Mouse (Mus musculus) spleen, adult 2 months (tissue): Measurements from ENCODE around the gene Gadd45a. TPM values are rescaled to one million over a fixed set of nuclear protein-coding genes. Genes with fewer than 3 reads are reported as not detected.
"Not testable (repeated sequence)": the region's sequence is repeated elsewhere in the genome, so short reads cannot be mapped to it uniquely, and the experiment has no call there.

Experiments
- DNase-seq, 2 experiments: peaks; one replicate each; pipeline versions ENCODE4 v3.0.0 to v3.0.0-alpha.2; 2012 to 2021; ENCODE audit warnings: low spot score in 2 of 2, low read depth in 1 of 2
- H3K27ac ChIP-seq: fragments of 200-500 bp; 2 replicates; pipeline ENCODE4 v1.5.1; 2012; ENCODE audit warnings: low read length, inconsistent platforms; ENCODE audit not compliant: insufficient read depth
- H3K27me3 ChIP-seq: fragments of 200-500 bp; 2 replicates; pipeline ENCODE4 v1.6.1; 2012; ENCODE audit warnings: mild to moderate bottlenecking, moderate library complexity, low read length, inconsistent platforms; ENCODE audit not compliant: control insufficient read depth, insufficient read depth
- H3K36me3 ChIP-seq: fragments of 200-500 bp; 2 replicates; pipeline ENCODE4 v1.6.1; 2012; ENCODE audit warnings: mild to moderate bottlenecking, low read length, inconsistent platforms; ENCODE audit not compliant: control insufficient read depth, insufficient read depth
- H3K4me1 ChIP-seq: fragments of 200-500 bp; 2 replicates; pipeline ENCODE4 v1.6.1; 2011; ENCODE audit warnings: inconsistent platforms; ENCODE audit not compliant: control insufficient read depth, insufficient read depth, insufficient read length
- H3K4me3 ChIP-seq: fragments of 200-500 bp; 2 replicates; pipeline ENCODE4 v1.5.1; 2011; ENCODE audit warnings: mild to moderate bottlenecking, inconsistent platforms; ENCODE audit not compliant: insufficient read depth, insufficient read length; ENCODE audit errors: extremely low read depth
- CTCF ChIP-seq: fragments of 200-500 bp; IDR thresholded peaks from 2 replicates; pipeline ENCODE4 v1.5.1; 2011; ENCODE audit warnings: mild to moderate bottlenecking, inconsistent platforms; ENCODE audit not compliant: insufficient read depth, insufficient read length, insufficient replicate concordance; ENCODE audit errors: extremely low read depth
- POLR2A ChIP-seq: fragments of 200-500 bp; IDR thresholded peaks from 2 replicates; pipeline ENCODE4 v1.6.1; 2011; ENCODE audit warnings: low read depth, low read length, inconsistent platforms
- WGBS: fragments of 180-500 bp; shearing (Covaris S2); methylation state at CpG from one replicate; pipeline ENCODE4 v1.1.7; 2018; 5-methylcytosine and 5-hydroxymethylcytosine counted together
- polyA plus RNA-seq: library from polyadenylated mRNA; depleted of rRNA; stranded (reverse); fragments of >200 nt; gene quantifications from 2 replicates; pipeline ENCODE4 v1.2.3, GENCODE M21; 2012

Gene Gadd45a
- polyA plus RNA-seq, 1 experiment, result 56.9 TPM

- TF ChIP-seq CTCF (no peak), POLR2A (no peak)
- Histone ChIP-seq H3K4me3 (no peak overlapping the region), H3K27me3 (no peaks in the 10 kb centered on the region), H3K36me3 (peaks cover 3% of the 10 kb centered on the region; the same call in 1 of the 2 replicates), H3K4me1 (no peaks in the 10 kb centered on the region), H3K27ac (no peak overlapping the region)
- DNase-seq, result no peak
- 91% methylated on average over 5 of the region's 5 CpGs for WGBS
Measured at GRCm38 (mm10) chr6:67021308-67021707, 15.9 kb downstream of the Gadd45a start.

GRCm38 (mm10) chr6:67019001-67019400 is 18.3 kb downstream of the Gadd45a start:
- H3K27ac ChIP-seq, H3K4me3 ChIP-seq, H3K36me3 ChIP-seq, DNase-seq, H3K4me1 ChIP-seq, H3K27me3 ChIP-seq: not testable (repeated sequence)
- WGBS, result 95% methylated on average over 7 of the region's 7 CpGs

GRCm38 (mm10) chr6:67018365-67018764 is 18.9 kb downstream of the Gadd45a start:
- 98% methylated on average over 4 of the region's 4 CpGs for WGBS
- Histone ChIP-seq H3K27me3 (no peaks in the 10 kb centered on the region), H3K4me1 (no peaks in the 10 kb centered on the region), H3K27ac (no peak overlapping the region), H3K4me3 (no peak overlapping the region), H3K36me3 (peaks cover 3% of the 10 kb centered on the region; the same call in 1 of the 2 replicates)
- no peak for DNase-seq
- TF ChIP-seq POLR2A (no peak), CTCF (no peak)

- Histone ChIP-seq H3K4me3 (no peak overlapping the region), H3K27me3 (no peaks in the 10 kb centered on the region), H3K36me3 (peaks cover 3% of the 10 kb centered on the region; the same call in 1 of the 2 replicates), H3K27ac (no peak overlapping the region), H3K4me1 (no peaks in the 10 kb centered on the region)
- no peak for DNase-seq
- 66% methylated on average over 7 of the region's 7 CpGs for WGBS
- TF ChIP-seq POLR2A, result no peak
- no peak for TF ChIP-seq CTCF
Measured at GRCm38 (mm10) chr6:67016520-67017111, 20.6 kb downstream of the Gadd45a start.

GRCm38 (mm10) chr6:67015739-67016519 is 21.3 kb downstream of the Gadd45a start:
- no peak for TF ChIP-seq POLR2A
- no peak for TF ChIP-seq CTCF
- no peaks in the 10 kb centered on the region for H3K4me1 ChIP-seq
- peaks cover 3% of the 10 kb centered on the region; the same call in 1 of the 2 replicates for H3K36me3 ChIP-seq
- DNase-seq, result no peak
- WGBS, result 78% methylated on average over 8 of the region's 8 CpGs
- no peak overlapping the region for H3K4me3 ChIP-seq
- H3K27me3 ChIP-seq, result no peaks in the 10 kb centered on the region
- no peak overlapping the region for H3K27ac ChIP-seq

- Histone ChIP-seq H3K4me1 (no peaks in the 10 kb centered on the region), H3K27ac (no peak overlapping the region), H3K27me3 (no peaks in the 10 kb centered on the region), H3K4me3 (no peak overlapping the region), H3K36me3 (peaks cover 3% of the 10 kb centered on the region; the same call in 1 of the 2 replicates)
- WGBS, result 96% methylated on average over 1 of the region's 1 CpGs
- no peak for DNase-seq
- TF ChIP-seq POLR2A, result no peak
- no peak for TF ChIP-seq CTCF
Measured at GRCm38 (mm10) chr6:67014679-67015075, 22.6 kb downstream of the Gadd45a start.

GRCm38 (mm10) chr6:67013949-67014678 is 23.1 kb downstream of the Gadd45a start:
- WGBS, result 84% methylated on average over 9 of the region's 9 CpGs
- Histone ChIP-seq H3K4me3 (no peak overlapping the region), H3K27me3 (no peaks in the 10 kb centered on the region), H3K4me1 (no peaks in the 10 kb centered on the region), H3K27ac (no peak overlapping the region), H3K36me3 (peaks cover 3% of the 10 kb centered on the region; the same call in 1 of the 2 replicates)
- no peak for DNase-seq
- TF ChIP-seq POLR2A (no peak), CTCF (no peak)
